25 mouse cellular contexts compared by ENCODE assay signal in genomic region chr1:104315058-104315457, GRCm38 (mm10).
"Had no signal": no experiment of that assay in that cellular context is flagged by ENCODE, and none has a peak within 500 bp of the region (broad histone marks: within the 10 kb centered on the region; RNA-seq: fewer than 3 reads in every experiment).

No protein-coding gene starts in this region.

- H3K36me3 ChIP-seq: heart, embryonic 12.5 days; hindbrain, embryonic 10.5 days; hindbrain, embryonic 12.5 days; intestine, embryonic 15.5 days; limb, embryonic 10.5 days; limb, embryonic 12.5 days; liver, embryonic 13.5 days; liver, embryonic 15.5 days had no signal

- H3K9me3 ChIP-seq: heart, embryonic 12.5 days; hindbrain, embryonic 10.5 days; hindbrain, embryonic 12.5 days; intestine, embryonic 15.5 days; limb, embryonic 10.5 days; limb, embryonic 12.5 days; liver, embryonic 13.5 days; liver, embryonic 15.5 days had no signal

- H3K4me3 ChIP-seq: gastrocnemius, adult 2 months; heart, adult 2 months; heart, embryonic 12.5 days; hindbrain, embryonic 10.5 days; hindbrain, embryonic 12.5 days; intestine, embryonic 15.5 days; layer of hippocampus, adult 2 months; left cerebral cortex, adult 2 months; limb, embryonic 10.5 days; limb, embryonic 12.5 days; liver, embryonic 13.5 days; liver, embryonic 15.5 days had no signal

- H3K27ac ChIP-seq: gastrocnemius, adult 2 months; heart, adult 2 months; hindbrain, embryonic 10.5 days; hindbrain, embryonic 12.5 days; hindbrain, embryonic 14.5 days; intestine, embryonic 15.5 days; layer of hippocampus, adult 2 months; left cerebral cortex, adult 2 months; limb, embryonic 10.5 days; limb, embryonic 12.5 days; liver, embryonic 13.5 days; liver, embryonic 15.5 days had no signal

- H3K9ac ChIP-seq: heart, embryonic 12.5 days; hindbrain, embryonic 12.5 days; hindbrain, embryonic 14.5 days; intestine, embryonic 15.5 days; limb, embryonic 12.5 days; liver, embryonic 13.5 days; liver, embryonic 15.5 days had no signal

- H3K27me3 ChIP-seq: heart, embryonic 12.5 days; hindbrain, embryonic 12.5 days; intestine, embryonic 15.5 days; limb, embryonic 12.5 days; liver, embryonic 13.5 days; liver, embryonic 15.5 days had no signal

- H3K4me1 ChIP-seq: heart, embryonic 12.5 days; hindbrain, embryonic 10.5 days; hindbrain, embryonic 12.5 days; intestine, embryonic 15.5 days; limb, embryonic 10.5 days; limb, embryonic 12.5 days; liver, embryonic 13.5 days; liver, embryonic 15.5 days had no signal

- ATAC-seq: hindbrain, embryonic 16.5 days; inflammation-experienced regulatory T-cells, adult 6 months; intestine, embryonic 15.5 days; intestine, postnatal 0 days had no signal

- H3K4me2 ChIP-seq: heart, embryonic 12.5 days; hindbrain, embryonic 12.5 days; hindbrain, embryonic 14.5 days; intestine, embryonic 15.5 days; limb, embryonic 12.5 days; liver, embryonic 11.5 days; liver, embryonic 13.5 days; liver, embryonic 15.5 days had no signal

- DNase-seq: gastrocnemius, adult 2 months; gastrocnemius, postnatal 10 days; gastrocnemius, postnatal 25 days; kidney, adult 18-20 months; kidney, adult 8-10 months; kidney, postnatal 10 days; kidney, postnatal 25 days; kidney, postnatal 4 days; liver; liver, embryonic 13.5 days had no signal
